Mouse (Mus musculus): ENCODE results near the gene Sirt3. TPM values are rescaled to one million over a fixed set of nuclear protein-coding genes. Genes with fewer than 3 reads are reported as not detected.

Sirt3 gene
- 8.5 TPM for polyA plus RNA-seq (2014; fragmentation: Illumina TruSeq; extraction: RNeasy Lipid Tissue Mini Kit (QIAGEN cat#74804); ENCODE audit: low read depth, low replicate concordance)

GRCm38 (mm10) chr7:140881696-140882468 is at the start of gene Sirt3, which contains the start of gene Psmd13:
Gene Sirt3, minus strand, starts transcription at chr7:140882309.
Gene Psmd13, plus strand, starts transcription at chr7:140881968.

GRCm38 (mm10) chr7:140920418-140921029 is 38.4 kb upstream of the Sirt3 start, which contains the start of gene Nlrp6:
Gene Nlrp6, plus strand, starts transcription at chr7:140920902.

GRCm38 (mm10) chr7:140900220-140900619 is 18.1 kb upstream of the Sirt3 start, which contains the start of gene Cox8b:
Gene Cox8b, minus strand, starts transcription at chr7:140900446.

DNA sequence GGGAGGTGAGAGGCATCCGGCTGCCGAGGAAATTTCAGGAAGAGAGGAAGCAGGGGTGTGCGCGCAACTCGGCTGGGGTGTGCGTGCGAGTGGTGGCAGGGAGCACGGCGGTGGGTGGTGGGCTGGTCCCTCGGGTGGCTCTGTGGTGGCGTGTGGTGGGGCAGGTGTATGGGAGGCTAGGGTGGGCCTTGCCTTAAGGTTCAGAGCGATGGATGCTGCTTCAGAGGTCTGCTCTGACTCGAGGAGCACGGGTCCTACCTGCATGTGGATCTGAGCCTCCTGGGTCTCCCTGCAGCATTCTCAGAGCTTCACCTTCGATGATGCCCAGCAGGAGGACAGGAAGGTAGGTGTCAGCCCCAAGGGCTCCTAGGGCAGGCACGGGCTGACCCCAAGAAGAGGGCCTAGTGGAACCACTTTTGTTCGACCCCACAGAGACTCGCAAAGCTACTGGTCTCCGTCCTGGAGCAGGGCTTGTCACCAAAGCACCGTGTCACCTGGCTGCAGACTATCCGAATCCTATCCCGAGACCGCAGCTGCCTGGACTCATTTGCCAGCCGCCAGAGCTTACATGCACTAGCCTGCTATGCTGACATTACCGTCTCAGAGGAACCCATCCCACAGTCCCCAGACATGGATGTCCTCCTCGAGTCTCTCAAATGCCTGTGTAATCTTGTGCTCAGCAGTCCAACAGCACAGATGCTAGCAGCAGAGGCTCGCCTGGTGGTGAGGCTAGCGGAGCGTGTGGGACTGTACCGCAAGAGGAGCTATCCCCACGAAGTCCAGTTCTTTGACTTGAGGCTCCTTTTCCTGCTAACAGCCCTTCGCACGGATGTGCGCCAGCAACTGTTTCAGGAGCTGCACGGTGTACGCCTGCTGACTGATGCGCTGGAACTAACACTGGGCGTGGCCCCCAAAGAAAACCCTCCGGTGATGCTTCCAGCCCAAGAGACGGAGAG is 24.3 kb downstream of the Sirt3 start, which contains the start of gene Bet1l:
Gene Bet1l, minus strand, starts transcription at position 28 of the 956 bp plus-strand sequence.

GRCm38 (mm10) chr7:140856785-140857549 is 25.1 kb downstream of the Sirt3 start, which contains the start of gene Ric8a:
Gene Ric8a, plus strand, starts transcription at chr7:140856957.

DNA sequence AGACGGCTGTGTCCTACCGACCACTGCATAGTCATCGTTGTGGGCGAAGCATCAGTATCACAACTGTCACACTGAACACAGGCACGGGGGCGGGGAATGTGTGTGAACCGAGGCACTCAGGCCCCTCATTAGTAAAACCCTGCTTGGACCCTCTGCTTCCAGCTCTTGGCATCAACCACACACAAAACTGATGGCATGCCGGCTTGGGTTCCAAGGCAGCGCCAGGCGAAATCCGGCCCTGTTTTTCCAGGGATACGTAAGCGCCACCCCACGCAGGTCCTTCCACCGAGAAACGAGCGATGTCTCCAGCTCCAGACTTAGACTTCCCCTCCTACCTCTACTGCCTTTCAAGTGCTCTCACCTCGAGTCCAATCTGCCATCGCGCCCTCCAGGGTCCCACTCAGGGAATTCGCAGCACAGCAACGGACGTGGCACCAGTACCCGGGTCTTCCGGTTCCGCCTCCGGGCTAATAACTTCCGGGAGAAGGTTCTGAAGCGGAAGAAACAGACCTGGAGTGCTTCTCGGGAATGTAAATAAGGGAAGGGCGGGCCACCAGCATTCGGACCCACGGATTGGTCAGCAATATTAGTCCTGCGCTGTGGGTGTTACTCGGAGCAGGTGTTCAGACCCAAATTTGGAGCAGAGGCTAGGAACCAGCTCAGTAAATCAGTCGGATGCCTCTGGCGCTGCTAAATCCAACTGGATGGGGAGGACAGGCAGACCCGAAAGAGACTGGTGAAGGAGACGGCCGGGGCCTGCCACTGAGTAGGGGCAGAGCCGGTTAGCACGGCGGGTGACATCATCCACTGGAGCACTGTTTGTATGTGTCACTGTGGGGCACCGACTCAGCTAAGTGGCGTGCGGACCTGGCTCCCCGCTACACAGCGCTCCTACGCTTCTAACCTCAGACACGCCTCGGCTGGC is 26.0 kb downstream of the Sirt3 start, which contains the start of gene Gm45785:
Gene Gm45785, minus strand, starts transcription at position 472 of the 925 bp plus-strand sequence.

GRCm38 (mm10) chr7:140847755-140848580 is 34.1 kb downstream of the Sirt3 start, which contains the start of gene Odf3:
Gene Odf3, plus strand, starts transcription at chr7:140847805.

DNA sequence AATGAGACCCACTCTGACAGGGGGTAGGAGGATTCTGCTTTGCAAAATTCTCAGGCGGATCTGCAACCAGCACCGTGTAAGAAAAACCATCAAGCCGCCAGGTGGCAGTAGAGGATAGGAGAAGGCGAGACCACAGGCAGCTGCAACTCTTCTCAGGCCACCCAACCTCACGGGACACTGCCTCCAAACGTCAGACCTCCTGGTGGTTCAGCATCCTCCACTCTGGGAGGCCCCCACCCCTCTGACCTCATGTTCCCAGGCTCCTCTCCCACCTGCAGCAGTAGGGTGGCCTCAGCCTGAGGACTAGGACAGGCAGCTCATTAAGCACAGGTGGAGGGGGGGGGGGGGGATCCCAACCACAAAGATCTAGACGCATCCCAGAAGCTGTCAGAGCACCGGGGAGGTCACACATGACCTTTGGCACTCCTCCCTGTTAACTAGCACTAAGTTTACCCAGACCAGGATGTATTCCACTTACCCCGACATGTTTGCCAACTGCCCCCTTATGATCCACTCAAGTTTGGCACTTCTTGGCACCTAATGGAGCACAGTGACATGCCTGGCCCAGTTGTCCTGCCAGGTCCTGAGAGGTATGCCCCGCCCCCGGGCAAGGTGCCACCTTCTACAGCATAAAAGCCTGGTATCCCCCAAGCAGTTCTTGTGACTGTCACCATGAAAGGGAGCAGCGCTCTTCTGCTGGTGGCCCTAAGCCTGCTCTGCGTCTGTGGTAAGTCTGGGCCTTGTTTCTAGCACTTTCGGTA is 37.0 kb downstream of the Sirt3 start, which contains the start of gene Scgb1c1:
Gene Scgb1c1, plus strand, starts transcription at position 643 of the 761 bp plus-strand sequence.

DNA sequence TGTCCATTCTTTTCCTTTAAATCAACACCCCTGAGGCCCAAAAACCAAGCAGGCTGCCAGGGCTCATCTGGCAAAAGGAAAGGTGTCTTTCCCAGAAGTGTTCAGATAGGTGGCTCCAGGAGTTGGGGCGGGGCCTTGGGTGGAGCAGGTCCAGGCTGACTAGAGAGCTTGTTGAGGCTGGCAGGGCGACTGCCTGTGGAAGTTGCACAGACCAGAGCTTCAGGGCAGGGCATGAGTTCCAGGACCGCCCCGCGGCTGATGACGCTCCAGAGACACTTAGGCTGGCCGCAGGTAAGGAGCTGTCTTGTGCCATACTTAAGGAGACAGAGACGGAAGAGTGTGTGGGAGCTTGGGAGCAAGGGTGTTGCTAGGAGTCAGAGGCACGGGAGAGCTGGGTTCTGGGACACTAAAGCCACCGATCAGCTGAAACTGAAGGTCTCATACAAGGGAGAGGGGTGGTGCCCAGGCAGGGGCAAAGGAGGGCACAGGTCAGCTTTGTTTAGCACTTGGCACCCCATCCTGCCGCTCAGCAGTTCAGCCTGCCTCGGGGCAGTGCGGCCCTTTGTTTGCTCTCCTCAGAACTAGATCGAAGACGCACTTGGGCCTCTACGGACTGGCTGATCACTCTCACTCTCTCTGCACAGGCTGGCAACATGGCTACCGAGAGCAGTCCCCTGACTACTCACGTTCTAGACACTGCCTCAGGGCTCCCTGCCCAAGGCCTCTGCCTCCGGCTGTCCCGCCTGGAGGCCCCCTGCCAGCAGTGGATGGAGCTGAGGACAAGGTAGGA is 46.9 kb downstream of the Sirt3 start, which contains the start of gene Urah:
Gene Urah, plus strand, starts transcription at position 51 of the 790 bp plus-strand sequence.

GRCm38 (mm10) chr7:140821653-140822329 is 60.3 kb downstream of the Sirt3 start, which contains the start of gene Zfp941:
Gene Zfp941, minus strand, starts transcription at chr7:140822178.

Other genes with a start within 250 kb of the Sirt3 start
- not detected for gene Olfr53, start 235.9 kb downstream of the Sirt3 start, polyA plus RNA-seq (2014; fragmentation: Illumina TruSeq; extraction: RNeasy Lipid Tissue Mini Kit (QIAGEN cat#74804); ENCODE audit: low read depth, low replicate concordance)
- gene Olfr539, start 222.4 kb downstream of the Sirt3 start, polyA plus RNA-seq (2014; fragmentation: Illumina TruSeq; extraction: RNeasy Lipid Tissue Mini Kit (QIAGEN cat#74804); ENCODE audit: low read depth, low replicate concordance) = not detected
- gene Olfr45, start 200.4 kb downstream of the Sirt3 start, polyA plus RNA-seq (2014; fragmentation: Illumina TruSeq; extraction: RNeasy Lipid Tissue Mini Kit (QIAGEN cat#74804); ENCODE audit: low read depth, low replicate concordance) = not detected
- gene Olfr541, start 185.0 kb downstream of the Sirt3 start, polyA plus RNA-seq (2014; fragmentation: Illumina TruSeq; extraction: RNeasy Lipid Tissue Mini Kit (QIAGEN cat#74804); ENCODE audit: low read depth, low replicate concordance) = not detected
- 26.0 TPM for gene Cyp2e1, start 118.6 kb downstream of the Sirt3 start, polyA plus RNA-seq (2014; fragmentation: Illumina TruSeq; extraction: RNeasy Lipid Tissue Mini Kit (QIAGEN cat#74804); ENCODE audit: low read depth, low replicate concordance)
- gene Syce1, start 94.5 kb downstream of the Sirt3 start, polyA plus RNA-seq (2014; fragmentation: Illumina TruSeq; extraction: RNeasy Lipid Tissue Mini Kit (QIAGEN cat#74804); ENCODE audit: low read depth, low replicate concordance) = not detected
- 1.5 TPM for gene Zfp941, start 60.1 kb downstream of the Sirt3 start, polyA plus RNA-seq (2014; fragmentation: Illumina TruSeq; extraction: RNeasy Lipid Tissue Mini Kit (QIAGEN cat#74804); ENCODE audit: low read depth, low replicate concordance)
- 11.3 TPM for gene Urah, start 47.3 kb downstream of the Sirt3 start, polyA plus RNA-seq (2014; fragmentation: Illumina TruSeq; extraction: RNeasy Lipid Tissue Mini Kit (QIAGEN cat#74804); ENCODE audit: low read depth, low replicate concordance)
- gene Scgb1c1, start 36.8 kb downstream of the Sirt3 start, polyA plus RNA-seq (2014; fragmentation: Illumina TruSeq; extraction: RNeasy Lipid Tissue Mini Kit (QIAGEN cat#74804); ENCODE audit: low read depth, low replicate concordance) = not detected
- gene Odf3, start 34.5 kb downstream of the Sirt3 start, polyA plus RNA-seq (2014; fragmentation: Illumina TruSeq; extraction: RNeasy Lipid Tissue Mini Kit (QIAGEN cat#74804); ENCODE audit: low read depth, low replicate concordance) = not detected
- gene Gm45785, start 26.0 kb downstream of the Sirt3 start, polyA plus RNA-seq (2014; fragmentation: Illumina TruSeq; extraction: RNeasy Lipid Tissue Mini Kit (QIAGEN cat#74804); ENCODE audit: low read depth, low replicate concordance) = not detected
- gene Ric8a, start 25.4 kb downstream of the Sirt3 start, polyA plus RNA-seq (2014; fragmentation: Illumina TruSeq; extraction: RNeasy Lipid Tissue Mini Kit (QIAGEN cat#74804); ENCODE audit: low read depth, low replicate concordance) = 6.9 TPM
- 3.0 TPM for gene Bet1l, start 24.7 kb downstream of the Sirt3 start, polyA plus RNA-seq (2014; fragmentation: Illumina TruSeq; extraction: RNeasy Lipid Tissue Mini Kit (QIAGEN cat#74804); ENCODE audit: low read depth, low replicate concordance)
- 117 TPM for gene Psmd13, start 341 bp downstream of the Sirt3 start, polyA plus RNA-seq (2014; fragmentation: Illumina TruSeq; extraction: RNeasy Lipid Tissue Mini Kit (QIAGEN cat#74804); ENCODE audit: low read depth, low replicate concordance)
- not detected for gene Cox8b, start 18.1 kb upstream of the Sirt3 start, polyA plus RNA-seq (2014; fragmentation: Illumina TruSeq; extraction: RNeasy Lipid Tissue Mini Kit (QIAGEN cat#74804); ENCODE audit: low read depth, low replicate concordance)
- gene Nlrp6, start 38.6 kb upstream of the Sirt3 start, polyA plus RNA-seq (2014; fragmentation: Illumina TruSeq; extraction: RNeasy Lipid Tissue Mini Kit (QIAGEN cat#74804); ENCODE audit: low read depth, low replicate concordance) = 26.6 TPM
- gene Pgghg, start 59.1 kb upstream of the Sirt3 start, polyA plus RNA-seq (2014; fragmentation: Illumina TruSeq; extraction: RNeasy Lipid Tissue Mini Kit (QIAGEN cat#74804); ENCODE audit: low read depth, low replicate concordance) = 0.82 TPM
- gene Ifitm5, start 68.0 kb upstream of the Sirt3 start, polyA plus RNA-seq (2014; fragmentation: Illumina TruSeq; extraction: RNeasy Lipid Tissue Mini Kit (QIAGEN cat#74804); ENCODE audit: low read depth, low replicate concordance) = not detected
- gene Gm45717, start 73.6 kb upstream of the Sirt3 start, polyA plus RNA-seq (2014; fragmentation: Illumina TruSeq; extraction: RNeasy Lipid Tissue Mini Kit (QIAGEN cat#74804); ENCODE audit: low read depth, low replicate concordance) = not detected
- gene Ifitm2, start 73.7 kb upstream of the Sirt3 start, polyA plus RNA-seq (2014; fragmentation: Illumina TruSeq; extraction: RNeasy Lipid Tissue Mini Kit (QIAGEN cat#74804); ENCODE audit: low read depth, low replicate concordance) = 56.8 TPM
- gene Ifitm1, start 84.9 kb upstream of the Sirt3 start, polyA plus RNA-seq (2014; fragmentation: Illumina TruSeq; extraction: RNeasy Lipid Tissue Mini Kit (QIAGEN cat#74804); ENCODE audit: low read depth, low replicate concordance) = 9.0 TPM
- 7.6 TPM for gene Ifitm3, start 128.5 kb upstream of the Sirt3 start, polyA plus RNA-seq (2014; fragmentation: Illumina TruSeq; extraction: RNeasy Lipid Tissue Mini Kit (QIAGEN cat#74804); ENCODE audit: low read depth, low replicate concordance)
- 1.4 TPM for gene Ifitm6, start 135.6 kb upstream of the Sirt3 start, polyA plus RNA-seq (2014; fragmentation: Illumina TruSeq; extraction: RNeasy Lipid Tissue Mini Kit (QIAGEN cat#74804); ENCODE audit: low read depth, low replicate concordance)
- gene Gm17387, start 146.8 kb upstream of the Sirt3 start, polyA plus RNA-seq (2014; fragmentation: Illumina TruSeq; extraction: RNeasy Lipid Tissue Mini Kit (QIAGEN cat#74804); ENCODE audit: low read depth, low replicate concordance) = not detected
- 0.19 TPM for gene B4galnt4, start 178.8 kb upstream of the Sirt3 start, polyA plus RNA-seq (2014; fragmentation: Illumina TruSeq; extraction: RNeasy Lipid Tissue Mini Kit (QIAGEN cat#74804); ENCODE audit: low read depth, low replicate concordance)
- 0.69 TPM for gene Pkp3, start 195.9 kb upstream of the Sirt3 start, polyA plus RNA-seq (2014; fragmentation: Illumina TruSeq; extraction: RNeasy Lipid Tissue Mini Kit (QIAGEN cat#74804); ENCODE audit: low read depth, low replicate concordance)
- 2.9 TPM for gene Sigirr, start 218.3 kb upstream of the Sirt3 start, polyA plus RNA-seq (2014; fragmentation: Illumina TruSeq; extraction: RNeasy Lipid Tissue Mini Kit (QIAGEN cat#74804); ENCODE audit: low read depth, low replicate concordance)
- 59.9 TPM for gene Ano9, start 235.5 kb upstream of the Sirt3 start, polyA plus RNA-seq (2014; fragmentation: Illumina TruSeq; extraction: RNeasy Lipid Tissue Mini Kit (QIAGEN cat#74804); ENCODE audit: low read depth, low replicate concordance)
- 17.4 TPM for gene Ptdss2, start 240.1 kb upstream of the Sirt3 start, polyA plus RNA-seq (2014; fragmentation: Illumina TruSeq; extraction: RNeasy Lipid Tissue Mini Kit (QIAGEN cat#74804); ENCODE audit: low read depth, low replicate concordance)

Measured in sigmoid colon, adult 10 weeks (tissue).